Mouse (Mus musculus) olfactory bulb, adult 2 months (tissue): Measurements from ENCODE around the gene Cacna1i.

Source experiments
- CTCF ChIP-seq: fragments of 200-500 bp; IDR thresholded peaks from 2 replicates; pipeline ENCODE4 v1.5.1; 2012; ENCODE audit warnings: low read depth, mild to moderate bottlenecking, low read length, moderate library complexity; ENCODE audit not compliant: insufficient read depth
- POLR2A ChIP-seq: fragments of 200-500 bp; IDR thresholded peaks from 2 replicates; pipeline ENCODE4 v1.6.1; 2012; ENCODE audit warnings: mild to moderate bottlenecking, low read depth, low read length, moderate library complexity; ENCODE audit not compliant: insufficient read depth

- TF ChIP-seq CTCF: no peak
- TF ChIP-seq POLR2A: no peak; the same call in 1 of the 2 replicates
These were observed 31.4 kb upstream of the Cacna1i start for GRCm38 (mm10) chr15:80255646-80256121.
